Mouse (Mus musculus) cerebellum, adult 18-20 months (tissue): ENCODE results near the gene Rapgef1.
A peak's percentile ranks its signal among the peaks of the same experiment; 100 is the strongest.

Source experiments
- DNase-seq, 2 experiments: peaks; one replicate each; pipeline ENCODE4 v3.0.0; 2021

The Rapgef1 gene

GRCm38 (mm10) chr2:29646613-29647012 is 27.1 kb downstream of the Rapgef1 start:
- no peak for DNase-seq

GRCm38 (mm10) chr2:29647162-29647561 is 27.6 kb downstream of the Rapgef1 start:
- DNase-seq: no peak

- no peak for DNase-seq
Measured at GRCm38 (mm10) chr2:29647808-29648207, 28.3 kb downstream of the Rapgef1 start.

- no peak for DNase-seq
Measured at GRCm38 (mm10) chr2:29648956-29649794, 29.7 kb downstream of the Rapgef1 start.

- no peak for DNase-seq
Measured at GRCm38 (mm10) chr2:29649795-29650457, 30.4 kb downstream of the Rapgef1 start.

- DNase-seq: peak; percentile 61 to 74
Measured at GRCm38 (mm10) chr2:29651876-29652275, 32.4 kb downstream of the Rapgef1 start.

GRCm38 (mm10) chr2:29655433-29655832 is 35.9 kb downstream of the Rapgef1 start:
- DNase-seq: no peak

- DNase-seq: no peak
Measured at GRCm38 (mm10) chr2:29656095-29656494, 36.6 kb downstream of the Rapgef1 start.

GRCm38 (mm10) chr2:29657089-29657488 is 37.6 kb downstream of the Rapgef1 start:
- no peak for DNase-seq

GRCm38 (mm10) chr2:29661751-29662191 is 42.3 kb downstream of the Rapgef1 start:
- DNase-seq: no peak

GRCm38 (mm10) chr2:29663260-29663877 is 43.8 kb downstream of the Rapgef1 start:
- no peak for DNase-seq

- no peak for DNase-seq
Measured at GRCm38 (mm10) chr2:29665421-29665820, 45.9 kb downstream of the Rapgef1 start.

GRCm38 (mm10) chr2:29666589-29666988 is 47.1 kb downstream of the Rapgef1 start:
- peak; percentile 23 to 28 for DNase-seq

- DNase-seq: peak; percentile 29 to 39
Measured at GRCm38 (mm10) chr2:29667109-29667508, 47.6 kb downstream of the Rapgef1 start.

- DNase-seq: peak in 1 of 2 experiments; percentile 26
Measured at GRCm38 (mm10) chr2:29668011-29668691, 48.6 kb downstream of the Rapgef1 start.

- no peak for DNase-seq
Measured at GRCm38 (mm10) chr2:29668963-29669362, 49.4 kb downstream of the Rapgef1 start.

- DNase-seq: peak; percentile 28 to 36
Measured at GRCm38 (mm10) chr2:29669711-29670110, 50.2 kb downstream of the Rapgef1 start.

- DNase-seq: peak; percentile 64 to 72
Measured at GRCm38 (mm10) chr2:29670231-29670991, 50.9 kb downstream of the Rapgef1 start.

GRCm38 (mm10) chr2:29671374-29671773 is 51.9 kb downstream of the Rapgef1 start:
- DNase-seq: no peak

GRCm38 (mm10) chr2:29671856-29672255 is 52.3 kb downstream of the Rapgef1 start:
- DNase-seq: no peak

- no peak for DNase-seq
Measured at GRCm38 (mm10) chr2:29672746-29673536, 53.4 kb downstream of the Rapgef1 start.
